Mouse (Mus musculus) hematopoietic multipotent progenitor cell, adult 10-12 weeks (in vitro differentiated cells): ENCODE results near the gene Nepn. TPM values are rescaled to one million over a fixed set of nuclear protein-coding genes. Genes with fewer than 3 reads are reported as not detected.

Source experiments
- polyA plus RNA-seq: library from polyadenylated mRNA; stranded (reverse); fragments of >175 nt; gene quantifications from 2 replicates; pipeline ENCODE4 v1.2.3, GENCODE M21; 2012; ENCODE audit warnings: low replicate concordance

Gene Nepn
- not detected in 2 replicates for polyA plus RNA-seq

DNA sequence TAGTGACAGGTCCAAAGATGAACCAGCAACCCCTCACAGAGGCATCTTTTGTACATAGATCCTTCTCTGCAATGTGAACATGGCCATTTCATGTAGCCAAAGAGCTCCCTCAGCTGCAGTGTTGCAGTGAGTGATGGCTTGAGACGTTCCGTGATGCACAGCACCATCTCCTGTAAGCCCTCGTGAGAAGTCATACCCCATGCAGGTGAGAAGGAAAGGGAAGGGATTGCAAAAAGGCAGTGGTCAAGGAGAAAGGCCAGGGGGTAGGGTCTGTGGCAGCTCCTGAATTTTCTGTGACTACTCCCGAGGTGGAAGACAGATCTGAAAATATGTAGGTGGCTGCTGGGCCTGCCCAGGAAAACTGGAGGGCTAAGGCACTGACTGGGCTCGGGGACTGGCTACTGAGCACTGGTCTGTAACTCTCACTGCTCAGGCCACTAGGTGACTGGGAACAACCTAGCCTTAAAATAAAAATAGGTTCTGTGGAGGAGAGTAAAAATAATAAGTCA is at the start of gene Nepn:
Gene Nepn, plus strand, starts transcription at position 51 of the 509 bp plus-strand sequence.

DNA sequence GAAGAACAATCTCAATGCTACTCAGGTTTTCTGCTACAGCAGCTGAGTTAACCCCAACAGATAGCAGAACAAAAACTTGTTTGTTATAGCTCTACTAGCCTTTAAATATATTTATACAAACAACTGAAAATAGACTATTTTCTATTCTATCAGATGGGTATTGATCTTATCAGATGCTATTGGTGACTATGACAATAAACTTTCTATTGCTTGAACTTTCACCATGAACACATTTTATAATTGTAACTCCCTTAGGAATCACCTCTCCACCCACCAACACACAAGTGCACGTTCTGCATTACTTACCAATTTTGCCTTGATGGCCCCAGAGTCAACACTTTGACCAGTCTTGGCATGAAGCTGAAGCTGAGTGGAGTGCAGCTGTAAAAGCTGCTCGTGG is 30.3 kb upstream of the Nepn start, which contains the start of gene Gm26741:
Gene Gm26741, plus strand, starts transcription at position 301 of the 400 bp plus-strand sequence.

DNA sequence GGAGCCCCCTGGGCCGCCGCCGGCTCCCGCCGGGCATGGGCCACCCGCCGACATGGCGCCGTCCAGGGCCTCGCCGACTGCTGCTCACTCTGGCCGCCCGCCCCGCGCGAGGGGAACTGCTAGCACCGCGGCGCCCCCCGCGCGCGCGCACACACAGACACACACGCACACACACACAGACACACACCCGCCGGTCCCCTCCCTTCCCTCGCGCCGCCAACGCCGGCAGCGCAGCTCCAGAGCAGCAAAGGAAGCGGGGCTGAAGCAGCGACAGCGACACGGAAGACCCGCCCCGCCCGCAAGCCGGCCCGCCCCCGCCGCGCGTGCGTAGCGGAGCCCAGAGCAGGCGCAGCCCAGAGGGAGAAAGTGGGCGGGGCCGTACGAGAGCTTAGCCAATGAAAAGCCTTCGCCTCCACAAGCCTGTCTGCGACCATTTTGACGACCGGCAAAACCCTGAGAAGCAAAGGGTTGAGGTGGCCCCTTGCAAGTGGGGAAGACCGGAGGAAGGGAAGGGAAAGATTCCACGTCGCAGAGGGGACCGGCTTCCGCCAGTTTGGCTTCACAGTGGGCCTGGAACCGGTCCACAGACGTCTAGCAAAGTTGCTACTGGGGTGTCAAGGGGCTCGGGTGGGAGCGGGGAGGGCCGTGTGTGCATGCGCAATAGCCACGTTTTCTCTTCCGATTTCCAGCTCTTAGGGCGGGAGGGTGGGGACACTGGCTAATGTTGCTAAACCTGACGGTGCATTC is 6.8 kb upstream of the Nepn start, which contains the start of gene Gopc:
Gene Gopc, minus strand, starts transcription at position 280 of the 747 bp plus-strand sequence.

DNA sequence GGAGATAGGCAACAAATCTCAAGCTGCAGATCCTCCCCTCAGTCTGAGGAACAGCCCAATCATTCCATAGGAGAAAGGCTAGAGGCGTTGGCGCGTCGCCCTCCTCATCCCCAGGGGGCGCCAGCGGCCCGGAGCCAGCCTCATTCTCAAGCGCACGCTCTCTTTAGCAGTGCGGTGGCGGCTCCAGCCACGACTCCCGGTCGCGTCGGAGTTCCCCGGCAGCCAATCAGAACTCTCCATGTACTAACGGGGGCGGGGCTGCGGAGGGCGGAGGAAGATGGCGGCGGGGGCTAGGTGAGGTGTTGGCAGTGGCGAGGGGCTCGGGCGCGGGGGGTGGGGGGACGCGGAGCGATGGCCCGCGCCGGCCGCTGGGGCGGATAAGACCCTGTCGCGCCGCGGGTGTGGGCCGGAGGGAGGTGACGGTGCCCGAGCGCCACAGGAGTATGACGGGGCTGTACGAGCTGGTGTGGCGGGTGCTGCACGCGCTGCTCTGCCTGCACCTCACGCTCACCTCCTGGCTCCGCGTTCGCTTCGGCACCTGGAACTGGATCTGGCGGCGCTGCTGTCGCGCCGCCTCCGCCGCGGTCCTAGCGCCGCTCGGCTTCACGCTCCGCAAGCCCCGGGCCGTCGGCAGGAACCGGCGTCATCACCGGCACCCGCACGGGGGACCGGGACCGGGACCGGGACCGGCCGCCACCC is 28.7 kb downstream of the Nepn start, which contains the start of gene Nus1:
Gene Nus1, plus strand, starts transcription at position 249 of the 699 bp plus-strand sequence.

Other genes starting within 250 kb of the Nepn start
- not detected in 2 replicates for gene Ros1, start 193.7 kb upstream of the Nepn start, polyA plus RNA-seq
- 0.35 and 1.1 TPM in 2 replicates for gene Dcbld1, start 155.4 kb upstream of the Nepn start, polyA plus RNA-seq
- not detected in 2 replicates for gene Gm26741, start 30.2 kb upstream of the Nepn start, polyA plus RNA-seq
- 4.2 and 4.8 TPM in 2 replicates for gene Gopc, start 6.8 kb upstream of the Nepn start, polyA plus RNA-seq
- gene Nus1, start 28.6 kb downstream of the Nepn start, polyA plus RNA-seq = 11.4 and 18.9 TPM in 2 replicates